Mouse (Mus musculus): ENCODE results near the gene Hrh1. TPM values are rescaled to one million over a fixed set of nuclear protein-coding genes. Genes with fewer than 3 reads are reported as not detected.
"Not testable (repeated sequence)": the region's sequence is repeated elsewhere in the genome, so short reads cannot be mapped to it uniquely, and the experiment has no call there.

Hrh1 gene
- polyA plus RNA-seq, 1 experiment from 2014 or later = 0.47 TPM

GRCm38 (mm10) chr6:114479644-114480410, 82.1 kb downstream of the Hrh1 start:
- ATAC-seq (replicated peaks; ENCODE audit: low FRiP score) (no peak), DNase-seq (ENCODE audit: low spot score) (peak; percentile 53)
- no peak overlapping the region for H3K4me2 ChIP-seq (ENCODE audit: low read depth, low read length, severe bottlenecking)
- H3K4me3 ChIP-seq (ENCODE audit: low read depth, low read length) = no peak overlapping the region
- no peak overlapping the region for H3K27ac ChIP-seq (ENCODE audit: low read depth, low read length)
- H3K27me3 ChIP-seq (ENCODE audit: control insufficient read depth, insufficient read depth, low read length) = no peaks in the 10 kb centered on the region
- H3K9me3 ChIP-seq (ENCODE audit: control insufficient read depth, low read length) = no peaks in the 10 kb centered on the region
- no peaks in the 10 kb centered on the region for H3K36me3 ChIP-seq (ENCODE audit: control insufficient read depth, insufficient read depth, low read length)
- H3K9ac ChIP-seq (ENCODE audit: low read length) = no peak overlapping the region
- 91% methylated on average over 16 of the region's 16 CpGs for WGBS
- no peaks in the 10 kb centered on the region for H3K4me1 ChIP-seq (replicated peaks; ENCODE audit: control insufficient read depth, insufficient read depth, low read length)

DNA sequence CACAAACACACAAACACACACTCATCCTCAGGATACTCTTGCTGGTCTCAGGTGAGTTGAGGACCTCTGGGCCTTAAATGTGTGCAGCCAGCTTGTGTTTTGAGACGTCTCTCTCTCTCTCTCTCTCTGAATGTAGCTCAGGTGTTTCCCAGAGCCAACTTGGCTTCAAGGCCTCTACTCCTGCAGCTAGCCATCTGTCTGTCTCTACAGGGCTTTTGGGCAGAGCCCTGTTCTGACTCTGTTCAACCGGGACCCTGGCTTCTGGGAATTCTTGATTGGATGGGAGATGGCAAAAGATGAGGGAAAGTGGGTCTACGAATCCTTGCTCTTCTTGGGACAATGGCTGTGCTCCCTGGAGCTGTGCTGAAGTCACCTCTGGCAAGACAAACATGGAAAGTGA, 91.6 kb downstream of the Hrh1 start:
- WGBS = 80% methylated on average over 3 of the region's 3 CpGs
- Histone ChIP-seq H3K4me2 (ENCODE audit: low read depth, low read length, severe bottlenecking) (no peak overlapping the region), H3K9me3 (ENCODE audit: control insufficient read depth, low read length) (no peaks in the 10 kb centered on the region), H3K4me3 (ENCODE audit: low read depth, low read length) (no peak overlapping the region), H3K9ac (ENCODE audit: low read length) (no peak overlapping the region), H3K4me1 (replicated peaks; ENCODE audit: control insufficient read depth, insufficient read depth, low read length) (no peaks in the 10 kb centered on the region), H3K27me3 (ENCODE audit: control insufficient read depth, insufficient read depth, low read length) (no peaks in the 10 kb centered on the region), H3K27ac (ENCODE audit: low read depth, low read length) (no peak overlapping the region), H3K36me3 (ENCODE audit: control insufficient read depth, insufficient read depth, low read length) (no peaks in the 10 kb centered on the region)
- no peak for ATAC-seq (replicated peaks; ENCODE audit: low FRiP score)
- no peak for DNase-seq (ENCODE audit: low spot score)

- H3K9ac ChIP-seq (ENCODE audit: low read length); H3K27ac ChIP-seq (ENCODE audit: low read depth, low read length); H3K4me2 ChIP-seq (ENCODE audit: low read depth, low read length, severe bottlenecking); H3K9me3 ChIP-seq (ENCODE audit: control insufficient read depth, low read length); ATAC-seq (replicated peaks; ENCODE audit: low FRiP score); H3K36me3 ChIP-seq (ENCODE audit: control insufficient read depth, insufficient read depth, low read length); H3K4me1 ChIP-seq (replicated peaks; ENCODE audit: control insufficient read depth, insufficient read depth, low read length); H3K4me3 ChIP-seq (ENCODE audit: low read depth, low read length); H3K27me3 ChIP-seq (ENCODE audit: control insufficient read depth, insufficient read depth, low read length): not testable (repeated sequence)
- WGBS = 46% methylated on average over 10 of the region's 10 CpGs
- peak; percentile 57 for DNase-seq (ENCODE audit: low spot score)
Observed at GRCm38 (mm10) chr6:114492588-114492987, 94.9 kb downstream of the Hrh1 start.

DNA sequence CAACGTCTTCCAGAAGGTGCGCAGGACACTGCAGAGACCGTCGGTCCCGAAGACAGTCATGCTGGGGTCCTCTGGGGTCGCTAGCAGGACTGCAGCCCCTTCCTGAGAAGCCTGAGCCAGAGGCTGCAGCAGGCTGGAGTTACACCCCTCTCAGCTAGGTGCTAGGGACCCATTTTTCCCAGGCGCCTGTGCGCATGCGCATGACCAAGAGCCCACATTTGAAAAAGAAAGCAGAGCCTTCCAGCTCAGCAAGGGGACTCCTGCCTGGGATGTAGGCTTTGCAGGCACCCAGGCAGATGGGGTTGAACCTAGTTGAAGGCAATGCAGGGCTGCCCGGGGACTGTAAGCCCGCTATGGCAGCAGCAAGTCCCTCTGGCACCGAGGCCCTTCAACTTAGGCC, 97.3 kb downstream of the Hrh1 start:
- not testable (repeated sequence) for H3K27me3 ChIP-seq (ENCODE audit: control insufficient read depth, insufficient read depth, low read length); ATAC-seq (replicated peaks; ENCODE audit: low FRiP score); H3K9me3 ChIP-seq (ENCODE audit: control insufficient read depth, low read length); H3K36me3 ChIP-seq (ENCODE audit: control insufficient read depth, insufficient read depth, low read length); H3K4me1 ChIP-seq (replicated peaks; ENCODE audit: control insufficient read depth, insufficient read depth, low read length); H3K9ac ChIP-seq (ENCODE audit: low read length); H3K4me3 ChIP-seq (ENCODE audit: low read depth, low read length); DNase-seq (ENCODE audit: low spot score); H3K27ac ChIP-seq (ENCODE audit: low read depth, low read length); H3K4me2 ChIP-seq (ENCODE audit: low read depth, low read length, severe bottlenecking)
- WGBS = 17% methylated on average over 10 of the region's 12 CpGs

GRCm38 (mm10) chr6:114514038-114514437, 116.3 kb downstream of the Hrh1 start:
- not testable (repeated sequence) for H3K4me2 ChIP-seq (ENCODE audit: low read depth, low read length, severe bottlenecking); H3K9me3 ChIP-seq (ENCODE audit: control insufficient read depth, low read length); H3K27me3 ChIP-seq (ENCODE audit: control insufficient read depth, insufficient read depth, low read length); DNase-seq (ENCODE audit: low spot score); H3K9ac ChIP-seq (ENCODE audit: low read length); H3K27ac ChIP-seq (ENCODE audit: low read depth, low read length); ATAC-seq (replicated peaks; ENCODE audit: low FRiP score); H3K4me1 ChIP-seq (replicated peaks; ENCODE audit: control insufficient read depth, insufficient read depth, low read length); H3K4me3 ChIP-seq (ENCODE audit: low read depth, low read length); H3K36me3 ChIP-seq (ENCODE audit: control insufficient read depth, insufficient read depth, low read length)
- 19% methylated on average over 15 of the region's 17 CpGs for WGBS

- not testable (repeated sequence) for H3K9ac ChIP-seq (ENCODE audit: low read length); H3K27ac ChIP-seq (ENCODE audit: low read depth, low read length); DNase-seq (ENCODE audit: low spot score); H3K27me3 ChIP-seq (ENCODE audit: control insufficient read depth, insufficient read depth, low read length); H3K36me3 ChIP-seq (ENCODE audit: control insufficient read depth, insufficient read depth, low read length); H3K9me3 ChIP-seq (ENCODE audit: control insufficient read depth, low read length); H3K4me1 ChIP-seq (replicated peaks; ENCODE audit: control insufficient read depth, insufficient read depth, low read length); H3K4me2 ChIP-seq (ENCODE audit: low read depth, low read length, severe bottlenecking); H3K4me3 ChIP-seq (ENCODE audit: low read depth, low read length); ATAC-seq (replicated peaks; ENCODE audit: low FRiP score)
- no CpG with 5 or more reads among the region's 12 CpGs for WGBS
Observed at GRCm38 (mm10) chr6:114528709-114529108, 131.0 kb downstream of the Hrh1 start.

Other genes starting within 250 kb of the Hrh1 start
- 22.0 and 26.1 TPM in 2 replicates for gene Slc6a1, start 115.3 kb upstream of the Hrh1 start, polyA plus RNA-seq (2014; fragmentation: Nextera tagmentation; extraction: Ambion mirVana)
- gene Atg7, start 245.2 kb downstream of the Hrh1 start, polyA plus RNA-seq (2014; fragmentation: Nextera tagmentation; extraction: Ambion mirVana) = 20.3 and 22.0 TPM in 2 replicates